Mouse (Mus musculus): Measurements from ENCODE around the gene Rbpms2.

DNA sequence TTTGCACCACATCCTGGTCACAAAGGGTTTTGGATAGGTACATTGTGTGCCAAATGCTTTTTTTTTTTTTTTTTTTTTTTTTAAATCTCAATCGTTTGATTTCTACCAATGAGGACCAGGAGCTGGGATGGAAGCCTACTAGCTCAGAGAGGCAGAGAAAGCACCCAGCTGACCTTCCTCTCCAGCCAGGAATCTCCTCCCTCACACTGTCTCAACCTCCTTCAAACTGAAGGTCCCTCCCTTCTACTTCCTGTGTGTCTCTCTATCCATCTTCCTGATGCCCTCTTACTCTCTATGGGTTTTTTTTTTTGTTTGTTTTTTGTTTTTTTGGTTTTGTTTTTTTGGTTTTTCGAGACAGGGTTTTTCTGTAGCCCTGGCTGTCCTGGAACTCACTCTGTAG, 28.5 kb upstream of the Rbpms2 start:
- TF ChIP-seq CTCF (IDR thresholded peaks at IDR 0.05; ENCODE audit: low read depth, low read length): no peak
- no peak for TF ChIP-seq POLR2A (IDR thresholded peaks at IDR 0.05; ENCODE audit: extremely low read depth, insufficient read depth, low read length)

All from liver, adult 2 months (tissue).